Mouse (Mus musculus) thymus, adult 2 months (tissue): Measurements from ENCODE around the gene Twsg1.

ENCODE experiments used
- CTCF ChIP-seq: fragments of 200-500 bp; IDR thresholded peaks from 2 replicates; pipeline ENCODE4 v1.5.1; 2012; ENCODE audit warnings: mild to moderate bottlenecking, control low read depth, low read length, moderate library complexity, borderline replicate concordance; ENCODE audit not compliant: control insufficient read depth, poor library complexity, insufficient read depth; ENCODE audit errors: extremely low read depth
- POLR2A ChIP-seq: fragments of 200-500 bp; IDR thresholded peaks from 2 replicates; pipeline ENCODE4 v1.6.1; 2012; ENCODE audit warnings: mild to moderate bottlenecking, low read length, control low read depth, moderate library complexity; ENCODE audit not compliant: control insufficient read depth, poor library complexity, insufficient read depth; ENCODE audit errors: extremely low read depth

DNA sequence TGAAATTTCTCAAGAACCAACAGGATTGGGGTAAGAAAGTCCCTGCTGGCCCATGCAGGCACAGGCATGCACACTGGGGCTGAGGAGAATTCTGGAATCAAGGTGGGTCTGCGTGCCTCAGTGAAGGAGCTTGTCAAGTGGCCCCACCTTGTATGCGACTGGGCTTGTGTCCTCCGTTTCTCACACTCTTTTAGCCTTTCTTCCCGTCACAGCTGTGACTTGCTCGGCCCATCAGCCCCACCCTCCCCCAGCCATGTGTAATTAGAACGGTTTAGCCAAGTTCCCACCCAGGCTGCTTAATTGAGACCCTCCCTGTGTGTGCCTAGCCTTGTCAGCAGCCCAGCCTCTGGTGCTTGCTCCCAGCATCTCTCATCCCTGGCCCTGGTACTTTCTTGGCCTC lies 36.9 kb downstream of the Twsg1 start:
- TF ChIP-seq CTCF (no peak), POLR2A (no peak)
